Mouse (Mus musculus) thymus, postnatal 4 days (tissue): ENCODE results near the gene Zfp973.
"Not testable (repeated sequence)": the region's sequence is repeated elsewhere in the genome, so short reads cannot be mapped to it uniquely, and the experiment has no call there.

Source experiments
- DNase-seq: peaks from one replicate; pipeline ENCODE4 v3.0.0; 2021

Zfp973 gene

DNA sequence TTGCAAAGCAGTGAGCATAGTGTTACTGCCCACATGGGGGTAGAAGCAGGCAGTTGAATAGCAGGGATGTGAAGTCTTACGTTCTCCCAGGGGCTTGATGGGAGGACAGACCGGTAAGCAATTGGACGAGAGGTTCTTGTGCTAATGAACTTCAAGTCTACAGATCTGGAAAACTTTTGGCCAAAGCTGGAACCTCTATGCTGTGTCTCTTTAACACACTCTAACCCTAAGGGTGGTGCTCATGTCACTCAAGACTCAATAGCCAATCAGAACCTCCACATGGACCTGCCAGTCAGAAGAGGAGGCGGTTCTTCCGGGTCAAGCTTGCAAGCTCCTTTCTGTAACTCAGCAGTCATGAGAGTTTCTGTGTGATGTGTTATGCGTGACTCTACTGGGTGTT is at the start of gene Zfp973:
Zfp973 (plus strand) TSS at position 301 of the 400 bp plus-strand sequence.
- DNase-seq, result not testable (repeated sequence)

DNA sequence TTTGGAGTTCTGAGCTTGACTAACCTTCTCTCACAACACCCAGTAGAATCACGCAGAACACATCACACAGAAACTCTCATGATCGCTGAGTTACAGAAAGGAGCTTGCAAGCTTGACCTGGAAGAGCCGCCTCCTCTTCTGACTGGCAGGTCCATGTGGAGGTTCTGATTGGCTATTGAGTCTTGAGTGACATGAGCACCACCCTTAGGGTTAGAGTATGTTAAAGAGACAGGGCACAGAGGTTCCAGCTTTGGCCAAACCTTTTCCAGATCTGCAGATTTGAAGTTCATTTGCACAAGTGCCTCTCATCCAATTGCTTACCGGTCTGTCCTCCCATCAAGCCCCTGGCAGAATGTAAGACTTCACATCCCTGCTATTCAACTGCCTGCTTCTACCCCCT is 34.1 kb upstream of the Zfp973 start, which contains the start of gene Gm14308:
Gm14308 (minus strand) TSS at position 101 of the 400 bp plus-strand sequence.
- DNase-seq, result not testable (repeated sequence)

GRCm38 (mm10) chr2:176708051-176708450 is 37.7 kb downstream of the Zfp973 start, which contains the start of gene Gm14305:
Gm14305 (plus strand) TSS chr2:176708328.
- not testable (repeated sequence) for DNase-seq
